Mouse (Mus musculus) spleen, adult 2 months (tissue): ENCODE measurements around the gene Chrnb1. TPM values are rescaled to one million over a fixed set of nuclear protein-coding genes. Genes with fewer than 3 reads are reported as not detected.

Experiments
- DNase-seq, 2 experiments: peaks; one replicate each; pipeline versions ENCODE4 v3.0.0 to v3.0.0-alpha.2; 2012 to 2021; ENCODE audit warnings: low spot score in 2 of 2, low read depth in 1 of 2
- H3K27ac ChIP-seq: fragments of 200-500 bp; 2 replicates; pipeline ENCODE4 v1.5.1; 2012; ENCODE audit warnings: low read length, inconsistent platforms; ENCODE audit not compliant: insufficient read depth
- H3K27me3 ChIP-seq: fragments of 200-500 bp; 2 replicates; pipeline ENCODE4 v1.6.1; 2012; ENCODE audit warnings: mild to moderate bottlenecking, moderate library complexity, low read length, inconsistent platforms; ENCODE audit not compliant: control insufficient read depth, insufficient read depth
- H3K36me3 ChIP-seq: fragments of 200-500 bp; 2 replicates; pipeline ENCODE4 v1.6.1; 2012; ENCODE audit warnings: mild to moderate bottlenecking, low read length, inconsistent platforms; ENCODE audit not compliant: control insufficient read depth, insufficient read depth
- H3K4me1 ChIP-seq: fragments of 200-500 bp; 2 replicates; pipeline ENCODE4 v1.6.1; 2011; ENCODE audit warnings: inconsistent platforms; ENCODE audit not compliant: control insufficient read depth, insufficient read depth, insufficient read length
- H3K4me3 ChIP-seq: fragments of 200-500 bp; 2 replicates; pipeline ENCODE4 v1.5.1; 2011; ENCODE audit warnings: mild to moderate bottlenecking, inconsistent platforms; ENCODE audit not compliant: insufficient read depth, insufficient read length; ENCODE audit errors: extremely low read depth
- CTCF ChIP-seq: fragments of 200-500 bp; IDR thresholded peaks from 2 replicates; pipeline ENCODE4 v1.5.1; 2011; ENCODE audit warnings: mild to moderate bottlenecking, inconsistent platforms; ENCODE audit not compliant: insufficient read depth, insufficient read length, insufficient replicate concordance; ENCODE audit errors: extremely low read depth
- POLR2A ChIP-seq: fragments of 200-500 bp; IDR thresholded peaks from 2 replicates; pipeline ENCODE4 v1.6.1; 2011; ENCODE audit warnings: low read depth, low read length, inconsistent platforms
- WGBS: fragments of 180-500 bp; shearing (Covaris S2); methylation state at CpG from one replicate; pipeline ENCODE4 v1.1.7; 2018; 5-methylcytosine and 5-hydroxymethylcytosine counted together
- polyA plus RNA-seq: library from polyadenylated mRNA; depleted of rRNA; stranded (reverse); fragments of >200 nt; gene quantifications from 2 replicates; pipeline ENCODE4 v1.2.3, GENCODE M21; 2012; rRNA removed

Chrnb1 gene
- polyA plus RNA-seq = 7.1 and 8.4 TPM in 2 replicates

- Histone ChIP-seq H3K27ac (peak within 1 kb of the TSS; percentile 42; the same call in 1 of the 2 replicates), H3K36me3 (no peaks in the 10 kb centered on the region), H3K4me1 (peaks cover 12% of the 10 kb centered on the region), H3K4me3 (peak within 1 kb of the TSS; percentile 71), H3K27me3 (no peaks in the 10 kb centered on the region)
- WGBS = 1% methylated on average over 52 of the region's 52 CpGs
- peak; percentile 92 to 95 for DNase-seq
- TF ChIP-seq POLR2A (peak; percentile 51), CTCF (no peak)
These were observed at the start of gene Chrnb1 for GRCm38 (mm10) chr11:69795168-69795982. TSS of gene Chrnb1 (minus strand) at chr11:69795943.

GRCm38 (mm10) chr11:69838714-69839104, 43.0 kb upstream of the Chrnb1 start:
- Histone ChIP-seq H3K4me1 (peaks cover 10% of the 10 kb centered on the region), H3K27ac (peak overlapping the region; percentile 46), H3K4me3 (peak overlapping the region; percentile 76), H3K27me3 (peaks cover 13% of the 10 kb centered on the region), H3K36me3 (no peaks in the 10 kb centered on the region)
- TF ChIP-seq CTCF (no peak), POLR2A (no peak)
- 2% methylated on average over 7 of the region's 7 CpGs for WGBS
- no peak for DNase-seq

- peak; percentile 35 for TF ChIP-seq POLR2A
- no peak for TF ChIP-seq CTCF
- Histone ChIP-seq H3K4me3 (peak within 1 kb of the TSS; percentile 76), H3K4me1 (peaks cover 10% of the 10 kb centered on the region), H3K27me3 (peaks cover 13% of the 10 kb centered on the region), H3K27ac (peak within 1 kb of the TSS; percentile 46), H3K36me3 (no peaks in the 10 kb centered on the region)
- under 1% methylated on average over 34 of the region's 34 CpGs for WGBS
- peak; percentile 79 to 91 for DNase-seq
These were observed 42.4 kb upstream of the Chrnb1 start, which contains the start of gene Tmem256 for GRCm38 (mm10) chr11:69837952-69838713. TSS of gene Tmem256 (plus strand) at chr11:69838514.

- Histone ChIP-seq H3K36me3 (no peaks in the 10 kb centered on the region), H3K4me1 (peaks cover 10% of the 10 kb centered on the region), H3K27me3 (peaks cover 13% of the 10 kb centered on the region), H3K27ac (peak within 1 kb of the TSS; percentile 46), H3K4me3 (peak within 1 kb of the TSS; percentile 76)
- no peak for DNase-seq
- whole genome bisulfite sequencing = 2% methylated on average over 32 of the region's 32 CpGs
- TF ChIP-seq POLR2A (no peak), CTCF (no peak)
These were observed 41.8 kb upstream of the Chrnb1 start, which contains the start of gene Nlgn2 for GRCm38 (mm10) chr11:69837604-69837951. TSS of gene Nlgn2 (minus strand) at chr11:69837784.

GRCm38 (mm10) chr11:69836703-69837576, 41.2 kb upstream of the Chrnb1 start:
- H3K4me1 ChIP-seq = peaks cover 10% of the 10 kb centered on the region
- WGBS = 6% methylated on average over 49 of the region's 52 CpGs
- no peak overlapping the region for H3K27ac ChIP-seq
- peak overlapping the region; percentile 76 for H3K4me3 ChIP-seq
- H3K36me3 ChIP-seq = no peaks in the 10 kb centered on the region
- no peak for TF ChIP-seq POLR2A
- no peak for TF ChIP-seq CTCF
- no peak for DNase-seq
- peaks cover 13% of the 10 kb centered on the region for H3K27me3 ChIP-seq

- peaks cover 13% of the 10 kb centered on the region for H3K27me3 ChIP-seq
- no peak overlapping the region for H3K4me3 ChIP-seq
- no peak for DNase-seq
- TF ChIP-seq CTCF = no peak
- no peak for TF ChIP-seq POLR2A
- H3K4me1 ChIP-seq = peaks cover 10% of the 10 kb centered on the region
- 62% methylated on average over 4 of the region's 4 CpGs for WGBS
- no peak overlapping the region for H3K27ac ChIP-seq
- no peaks in the 10 kb centered on the region for H3K36me3 ChIP-seq
These were observed 40.2 kb upstream of the Chrnb1 start for GRCm38 (mm10) chr11:69835966-69836335.
